Mouse (Mus musculus) bone marrow, adult 2 months (tissue): ENCODE measurements at regions not wholly inside any gene's neighbourhood (a gene's known extent, or its start where the extent isn't known, plus 50 kb on each side); places are given as distances from the start of the nearest gene placed in this dataset.

ENCODE experiments used
- CTCF ChIP-seq: fragments of 200-500 bp; IDR thresholded peaks from 2 replicates; pipeline ENCODE4 v1.5.1; 2011; ENCODE audit warnings: low read length, control low read depth; ENCODE audit not compliant: control insufficient read depth, insufficient read depth
- POLR2A ChIP-seq: fragments of 200-500 bp; IDR thresholded peaks from 2 replicates; pipeline ENCODE4 v1.6.1; 2011; ENCODE audit warnings: low read depth, mild to moderate bottlenecking, control low read depth, low read length, borderline replicate concordance; ENCODE audit not compliant: control insufficient read depth

DNA sequence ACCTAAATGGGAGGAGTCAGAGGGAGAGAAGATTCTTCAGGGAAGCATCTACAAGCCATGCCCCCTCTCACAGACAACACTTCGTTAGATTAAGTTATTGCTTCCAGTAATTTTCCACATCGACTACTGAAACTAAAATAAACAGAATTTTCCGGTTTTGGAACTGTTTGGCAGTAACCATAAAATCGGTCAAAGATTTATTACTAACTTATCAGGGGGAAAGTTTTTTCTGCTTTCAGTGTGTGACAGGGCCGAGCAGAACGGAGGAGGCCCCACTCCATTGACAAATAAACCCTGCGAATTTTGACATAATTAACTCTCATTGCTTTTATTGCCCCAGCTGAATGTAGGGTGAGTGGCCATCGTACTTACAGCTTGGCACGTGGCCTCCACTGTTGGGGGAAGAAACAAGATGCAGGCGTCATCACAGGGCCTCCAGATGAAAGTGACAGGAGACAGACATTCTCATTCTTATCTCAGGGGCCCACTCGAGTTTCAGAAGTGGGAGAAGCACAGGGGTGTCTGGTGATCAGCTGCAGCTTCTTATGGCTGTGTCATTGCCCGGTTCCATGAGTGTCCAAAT lies 229.6 kb upstream of the Foxq1 start:
- no peak for TF ChIP-seq CTCF
- no peak for TF ChIP-seq POLR2A
